Mouse (Mus musculus) liver, embryonic 12.5 days (tissue): ENCODE results near the gene Creb3. TPM values are rescaled to one million over a fixed set of nuclear protein-coding genes. Genes with fewer than 3 reads are reported as not detected.

Experiments
- ATAC-seq: fragments of 200-750 bp; cut with Nextera tagmentation; 2 replicates; pipeline ENCODE4 v1.8.0; 2017; ENCODE audit warnings: moderate number of reproducible peaks, mild to moderate bottlenecking, moderate library complexity
- H3K27ac ChIP-seq: fragments of 300-500 bp; sonication (generic); 2 replicates; pipeline ENCODE4 v1.5.1; 2016; ENCODE audit warnings: mild to moderate bottlenecking
- H3K27me3 ChIP-seq: fragments of 300-500 bp; sonication (generic); replicated peaks from 2 replicates; pipeline ENCODE4 v1.6.1; 2016; ENCODE audit warnings: mild to moderate bottlenecking, moderate library complexity
- H3K36me3 ChIP-seq: fragments of 300-500 bp; sonication (generic); 2 replicates; pipeline ENCODE4 v1.6.1; 2016; ENCODE audit warnings: mild to moderate bottlenecking, moderate library complexity
- H3K4me1 ChIP-seq: fragments of 300-500 bp; sonication (generic); 2 replicates; pipeline ENCODE4 v1.6.1; 2016
- H3K4me2 ChIP-seq: fragments of 300-500 bp; sonication (generic); 2 replicates; pipeline ENCODE4 v1.6.1; 2016; ENCODE audit warnings: mild to moderate bottlenecking, moderate library complexity
- H3K4me3 ChIP-seq: fragments of 300-500 bp; sonication (generic); 2 replicates; pipeline ENCODE4 v1.5.1; 2016; ENCODE audit warnings: mild to moderate bottlenecking, moderate library complexity
- H3K9ac ChIP-seq: fragments of 300-500 bp; sonication (generic); 2 replicates; pipeline ENCODE4 v1.6.1; 2016; ENCODE audit warnings: mild to moderate bottlenecking, moderate library complexity
- H3K9me3 ChIP-seq: fragments of 300-500 bp; sonication (generic); replicated peaks from 2 replicates; pipeline ENCODE4 v1.6.1; 2016; ENCODE audit warnings: mild to moderate bottlenecking, moderate library complexity
- WGBS: fragments of 180-500 bp; shearing (Covaris S2); methylation state at CpG from one replicate; pipeline ENCODE4 v1.1.7; 2016; ENCODE audit not compliant: insufficient replicate concordance; 5-methylcytosine and 5-hydroxymethylcytosine counted together
- polyA plus RNA-seq: library from polyadenylated mRNA; unstranded; fragments of >200 nt; fragmentation: Nextera tagmentation; extraction: Ambion mirVana; gene quantifications from 2 replicates; pipeline ENCODE4 v1.2.1, GENCODE M21; 2016

The Creb3 gene
- 17.9 and 19.7 TPM in 2 replicates for polyA plus RNA-seq

- peak within 1 kb of the TSS; percentile 100 for H3K27ac ChIP-seq
- H3K4me2 ChIP-seq: peak within 1 kb of the TSS; percentile 96
- peaks cover 43% of the 10 kb centered on the region for H3K36me3 ChIP-seq
- no peaks in the 10 kb centered on the region for H3K9me3 ChIP-seq
- peaks cover 58% of the 10 kb centered on the region for H3K4me1 ChIP-seq
- WGBS: under 1% methylated on average over 62 of the region's 62 CpGs
- H3K9ac ChIP-seq: peak within 1 kb of the TSS; percentile 95
- peak within 1 kb of the TSS; percentile 89 for H3K4me3 ChIP-seq
- H3K27me3 ChIP-seq: no peaks in the 10 kb centered on the region
- peak; percentile 87 for ATAC-seq
Measured at GRCm38 (mm10) chr4:43561997-43562768, at the start of gene Creb3, which contains the start of gene Tln1. Gene Creb3 (plus strand): TSS chr4:43562332. Gene Tln1 (minus strand): TSS chr4:43562691.

DNA sequence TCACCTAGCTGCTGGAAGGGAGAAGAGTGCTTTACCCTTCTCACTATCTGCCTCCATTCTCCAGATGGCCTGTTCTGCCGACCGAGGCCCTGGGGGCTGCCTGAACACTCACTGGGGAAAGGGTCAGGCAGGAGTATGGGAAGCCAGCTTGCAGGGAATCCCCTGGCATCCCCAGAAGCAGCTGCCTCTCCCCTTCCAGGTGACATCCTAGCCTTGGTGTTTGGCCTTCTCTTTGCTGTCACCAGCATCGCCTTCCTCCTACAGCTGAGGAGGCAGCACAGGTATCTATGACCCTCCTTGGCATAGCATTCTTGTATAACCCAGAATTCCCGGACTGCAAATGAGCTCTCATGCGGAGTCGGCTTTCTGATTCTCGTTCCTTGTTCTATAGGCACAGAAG is 49.5 kb upstream of the Creb3 start:
- Histone ChIP-seq H3K4me2 (no peak overlapping the region), H3K9me3 (no peaks in the 10 kb centered on the region), H3K9ac (no peak overlapping the region), H3K27ac (no peak overlapping the region), H3K4me1 (peaks cover 30% of the 10 kb centered on the region), H3K27me3 (peaks cover 9% of the 10 kb centered on the region; the same call in 1 of the 2 replicates), H3K36me3 (no peaks in the 10 kb centered on the region), H3K4me3 (no peak overlapping the region)
- WGBS: 58% methylated on average over 7 of the region's 7 CpGs
- no peak for ATAC-seq

DNA sequence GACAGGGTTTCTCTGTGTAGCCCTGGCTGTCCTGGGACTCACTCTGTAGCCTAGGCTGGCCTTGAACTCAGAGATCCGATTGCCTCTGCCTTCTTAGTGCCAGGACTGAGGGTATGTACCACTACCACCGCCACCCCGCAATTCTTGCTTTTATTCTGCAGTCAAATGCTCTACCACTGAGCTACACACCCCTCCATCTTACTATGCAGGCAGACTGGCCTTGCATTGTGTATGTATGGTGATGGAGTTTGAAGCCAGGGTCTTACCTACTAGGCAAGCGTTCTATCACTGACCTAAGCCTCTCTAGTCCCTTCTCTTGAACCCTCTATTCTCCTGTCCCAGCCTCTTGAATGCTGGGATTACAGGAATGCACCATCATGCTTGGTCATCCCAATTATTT is 48.8 kb upstream of the Creb3 start:
- H3K4me2 ChIP-seq: no peak overlapping the region

DNA sequence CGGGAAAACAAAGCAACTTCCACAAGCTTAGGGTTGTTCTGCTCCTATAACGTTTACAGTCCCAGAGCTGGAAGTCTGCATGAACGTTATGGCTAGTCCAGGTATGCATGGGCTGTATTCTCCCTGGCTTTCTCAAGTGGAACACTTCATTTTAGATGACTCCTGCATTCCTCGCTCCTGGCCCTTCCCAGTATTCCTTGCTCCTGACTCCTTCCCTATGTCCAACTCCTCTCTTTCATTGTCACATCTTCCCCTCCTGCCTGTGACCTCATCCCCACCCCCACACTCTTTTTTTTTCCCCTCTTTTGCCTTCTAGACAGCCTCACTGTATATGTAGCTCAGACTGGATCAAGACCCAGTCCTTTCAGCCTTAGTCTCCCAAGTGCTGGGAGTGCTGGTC is 48.3 kb upstream of the Creb3 start:
- no peaks in the 10 kb centered on the region for H3K36me3 ChIP-seq
- no peak for ATAC-seq
- H3K4me1 ChIP-seq: peaks cover 25% of the 10 kb centered on the region
- no peaks in the 10 kb centered on the region for H3K9me3 ChIP-seq
- H3K9ac ChIP-seq: no peak overlapping the region
- no peak overlapping the region for H3K4me3 ChIP-seq
- H3K4me2 ChIP-seq: no peak overlapping the region
- 77% methylated on average over 4 of the region's 4 CpGs for WGBS
- peaks cover 20% of the 10 kb centered on the region for H3K27me3 ChIP-seq
- H3K27ac ChIP-seq: no peak overlapping the region

More for the DNA sequence above, 48.8 kb upstream of the Creb3 start:
- Histone ChIP-seq H3K9ac (no peak overlapping the region), H3K9me3 (no peaks in the 10 kb centered on the region), H3K27me3 (peaks cover 15% of the 10 kb centered on the region), H3K36me3 (no peaks in the 10 kb centered on the region), H3K4me3 (no peak overlapping the region), H3K27ac (no peak overlapping the region), H3K4me1 (peaks cover 25% of the 10 kb centered on the region)
- 69% methylated on average over 4 of the region's 4 CpGs for WGBS
- no peak for ATAC-seq

GRCm38 (mm10) chr4:43515764-43516708 is 46.1 kb upstream of the Creb3 start:
- H3K4me2 ChIP-seq: no peak overlapping the region
- H3K4me3 ChIP-seq: no peak overlapping the region
- no peak overlapping the region for H3K9ac ChIP-seq
- H3K4me1 ChIP-seq: peaks cover 27% of the 10 kb centered on the region
- no peaks in the 10 kb centered on the region for H3K9me3 ChIP-seq
- 47% methylated on average over 11 of the region's 11 CpGs for WGBS
- no peaks in the 10 kb centered on the region for H3K36me3 ChIP-seq
- no peak for ATAC-seq
- H3K27ac ChIP-seq: no peak overlapping the region
- peaks cover 38% of the 10 kb centered on the region for H3K27me3 ChIP-seq

- Histone ChIP-seq H3K36me3 (no peaks in the 10 kb centered on the region), H3K9ac (no peak overlapping the region), H3K27me3 (peaks cover 68% of the 10 kb centered on the region), H3K4me3 (no peak overlapping the region; the same call in 1 of the 2 replicates), H3K27ac (no peak overlapping the region), H3K4me1 (peaks cover 47% of the 10 kb centered on the region), H3K9me3 (no peaks in the 10 kb centered on the region), H3K4me2 (peak overlapping the region; percentile 37)
- no peak for ATAC-seq
- WGBS: 39% methylated on average over 10 of the region's 10 CpGs
Measured at GRCm38 (mm10) chr4:43519551-43519950, 42.6 kb upstream of the Creb3 start.

DNA sequence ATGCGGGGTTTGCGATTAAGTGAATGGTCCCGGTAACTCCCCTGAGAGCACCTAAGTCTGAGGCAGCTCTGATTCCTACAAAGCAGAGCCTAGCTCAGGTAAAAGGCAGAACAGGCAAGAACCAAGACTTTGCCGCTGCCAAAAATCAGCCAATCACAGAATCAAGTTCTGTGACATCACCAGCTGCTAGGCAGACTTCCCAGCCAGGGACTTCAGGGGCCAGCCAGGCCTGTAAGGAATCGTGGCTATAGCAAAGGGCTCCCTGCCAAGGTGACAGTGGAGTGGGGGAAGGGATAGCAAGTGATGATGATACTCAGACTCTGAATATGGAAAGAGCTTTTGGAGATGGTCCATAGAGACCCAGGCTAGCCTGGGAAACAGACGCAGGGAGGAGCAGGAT is 42.2 kb upstream of the Creb3 start:
- H3K4me3 ChIP-seq: no peak overlapping the region; the same call in 1 of the 2 replicates

DNA sequence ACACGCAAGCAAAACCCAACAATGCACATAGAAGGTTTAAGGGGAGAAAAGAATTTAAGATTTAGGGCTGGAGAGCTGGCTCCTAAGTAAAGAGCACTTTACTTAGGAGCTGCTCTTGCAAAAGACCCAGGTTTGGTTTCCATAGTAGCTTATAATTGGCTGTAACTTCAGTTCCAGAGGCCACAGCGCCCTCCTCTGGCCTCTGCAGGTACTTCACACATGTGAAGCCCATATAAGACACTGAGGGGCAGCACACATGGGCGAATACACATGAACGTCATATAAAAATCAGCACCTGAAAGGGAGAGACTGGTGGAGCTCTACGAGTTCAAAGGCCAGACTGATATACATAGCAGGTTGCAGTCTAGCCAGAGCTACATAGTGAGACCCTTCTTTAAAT is 34.3 kb upstream of the Creb3 start:
- Histone ChIP-seq H3K4me1 (peaks cover 25% of the 10 kb centered on the region), H3K36me3 (peaks cover 22% of the 10 kb centered on the region), H3K27me3 (peaks cover 45% of the 10 kb centered on the region), H3K9ac (no peak overlapping the region), H3K27ac (no peak overlapping the region), H3K4me2 (no peak overlapping the region), H3K4me3 (no peak overlapping the region), H3K9me3 (no peaks in the 10 kb centered on the region)
- 58% methylated on average over 5 of the region's 5 CpGs for WGBS
- ATAC-seq: no peak

More for the DNA sequence above, 42.2 kb upstream of the Creb3 start:
- H3K4me2 ChIP-seq: peak overlapping the region; percentile 37
- no peak overlapping the region for H3K27ac ChIP-seq
- ATAC-seq: no peak; the same call in 1 of the 2 replicates
- WGBS: 29% methylated on average over 6 of the region's 6 CpGs
- H3K9me3 ChIP-seq: no peaks in the 10 kb centered on the region
- peaks cover 72% of the 10 kb centered on the region for H3K27me3 ChIP-seq
- no peak overlapping the region for H3K9ac ChIP-seq
- peaks cover 48% of the 10 kb centered on the region for H3K4me1 ChIP-seq
- no peaks in the 10 kb centered on the region for H3K36me3 ChIP-seq

DNA sequence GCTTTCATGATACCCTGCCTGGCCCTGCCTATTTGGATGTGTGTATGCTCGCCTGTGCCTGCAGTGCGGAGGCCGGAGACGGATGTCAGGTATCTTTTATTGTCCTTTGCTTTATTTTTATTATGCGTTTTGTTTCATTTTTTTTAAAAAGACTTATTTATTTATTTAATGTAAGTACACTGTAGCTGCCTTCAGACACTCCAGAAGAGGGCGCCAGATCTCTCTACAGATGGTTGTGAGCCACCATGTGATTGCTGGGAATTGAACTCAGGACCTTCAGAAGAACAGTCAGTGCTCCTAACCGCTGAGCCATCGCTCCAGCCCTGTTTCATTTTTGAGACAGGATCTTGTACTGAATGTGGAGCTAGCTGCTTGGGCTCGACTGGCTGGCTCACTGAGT is 33.6 kb upstream of the Creb3 start:
- Histone ChIP-seq H3K9me3 (no peaks in the 10 kb centered on the region), H3K27ac (no peak overlapping the region), H3K9ac (no peak overlapping the region), H3K4me2 (no peak overlapping the region), H3K4me3 (no peak overlapping the region), H3K36me3 (peaks cover 28% of the 10 kb centered on the region), H3K27me3 (peaks cover 39% of the 10 kb centered on the region), H3K4me1 (peaks cover 19% of the 10 kb centered on the region)
- 77% methylated on average over 9 of the region's 9 CpGs for WGBS
- ATAC-seq: no peak

DNA sequence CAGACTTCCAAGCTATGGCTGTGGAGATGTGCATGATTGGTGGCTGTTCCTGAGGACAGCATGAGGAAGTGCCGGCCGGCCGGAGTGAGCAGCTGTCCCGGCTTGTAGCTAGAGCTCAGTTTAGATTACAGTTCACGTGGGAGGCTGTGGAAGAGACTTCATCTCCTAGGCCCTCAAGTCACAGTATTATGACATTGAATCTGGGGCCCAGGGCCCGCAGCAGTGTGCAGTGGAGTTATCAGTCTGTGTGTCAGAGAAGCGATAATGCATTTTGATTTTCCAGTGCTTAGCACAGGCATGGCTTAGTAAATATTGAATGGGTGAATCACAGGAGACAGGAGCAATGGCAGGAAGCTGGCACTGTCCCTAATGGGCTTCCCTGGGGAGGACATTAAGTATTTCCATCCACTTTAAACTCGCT is 32.0 kb upstream of the Creb3 start:
- peaks cover 45% of the 10 kb centered on the region for H3K36me3 ChIP-seq
- no peak overlapping the region for H3K9ac ChIP-seq

DNA sequence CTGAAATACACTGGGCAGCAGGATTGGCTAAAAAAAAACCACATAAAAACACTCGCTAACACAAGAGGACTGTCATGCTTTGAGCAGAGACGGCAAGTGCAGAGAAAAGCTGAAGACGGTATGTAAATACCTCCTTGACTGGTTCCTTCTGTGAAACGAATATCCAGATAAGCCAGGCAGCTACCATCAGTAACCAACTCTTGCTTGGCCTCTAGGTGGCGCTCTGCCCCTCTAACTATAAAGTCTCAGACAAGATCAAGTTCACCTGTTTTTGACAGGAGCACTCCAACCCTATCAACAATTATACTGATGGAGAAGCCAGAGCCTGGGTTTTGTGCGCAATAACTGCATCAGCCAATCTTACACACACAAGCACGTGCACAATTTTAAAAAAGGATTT is 31.6 kb upstream of the Creb3 start:
- H3K36me3 ChIP-seq: peaks cover 49% of the 10 kb centered on the region
- H3K27me3 ChIP-seq: peaks cover 18% of the 10 kb centered on the region
- no peak overlapping the region for H3K4me2 ChIP-seq
- H3K27ac ChIP-seq: no peak overlapping the region
- ATAC-seq: no peak
- no peaks in the 10 kb centered on the region for H3K9me3 ChIP-seq
- H3K4me3 ChIP-seq: no peak overlapping the region
- H3K9ac ChIP-seq: no peak overlapping the region
- peaks cover 7% of the 10 kb centered on the region for H3K4me1 ChIP-seq
- WGBS: 21% methylated on average over 7 of the region's 7 CpGs

More for the DNA sequence above, 32.0 kb upstream of the Creb3 start:
- WGBS: 50% methylated on average over 8 of the region's 8 CpGs
- Histone ChIP-seq H3K4me3 (no peak overlapping the region), H3K4me2 (no peak overlapping the region), H3K4me1 (peaks cover 7% of the 10 kb centered on the region), H3K9me3 (no peaks in the 10 kb centered on the region), H3K27me3 (peaks cover 23% of the 10 kb centered on the region), H3K27ac (no peak overlapping the region)
- no peak for ATAC-seq

DNA sequence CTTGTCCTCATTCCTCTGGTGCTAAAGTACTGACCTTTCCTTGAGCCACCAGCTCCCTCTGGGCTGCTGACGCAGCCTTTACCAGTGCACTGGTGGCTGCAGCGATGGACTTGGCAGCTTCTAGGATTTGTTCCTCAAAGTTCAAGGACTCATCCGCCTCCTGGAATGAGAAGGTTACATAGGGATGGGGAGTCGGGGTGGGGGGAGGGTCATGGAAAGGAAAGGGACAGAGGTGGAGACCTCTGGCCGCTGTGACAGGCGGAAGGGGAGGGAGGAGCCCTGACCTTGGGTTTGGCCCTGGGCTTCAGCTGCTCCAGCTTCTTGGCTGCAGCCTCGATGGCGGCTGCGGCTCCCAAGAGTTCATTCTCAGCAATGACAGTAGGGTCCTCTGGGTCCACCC is 28.9 kb upstream of the Creb3 start:
- Histone ChIP-seq H3K27ac (no peak overlapping the region), H3K4me2 (no peak overlapping the region), H3K4me3 (no peak overlapping the region), H3K9me3 (no peaks in the 10 kb centered on the region), H3K9ac (no peak overlapping the region), H3K27me3 (no peaks in the 10 kb centered on the region), H3K4me1 (peaks cover 7% of the 10 kb centered on the region), H3K36me3 (peaks cover 76% of the 10 kb centered on the region)
- no peak for ATAC-seq
- 79% methylated on average over 9 of the region's 9 CpGs for WGBS
